Mouse (Mus musculus): ENCODE data around the gene Pagr1b. TPM values are rescaled to one million over a fixed set of nuclear protein-coding genes. Genes with fewer than 3 reads are reported as not detected.

Pagr1b gene
- polyA plus RNA-seq, 1 experiment from 2014 or later = 0.32 TPM

DNA sequence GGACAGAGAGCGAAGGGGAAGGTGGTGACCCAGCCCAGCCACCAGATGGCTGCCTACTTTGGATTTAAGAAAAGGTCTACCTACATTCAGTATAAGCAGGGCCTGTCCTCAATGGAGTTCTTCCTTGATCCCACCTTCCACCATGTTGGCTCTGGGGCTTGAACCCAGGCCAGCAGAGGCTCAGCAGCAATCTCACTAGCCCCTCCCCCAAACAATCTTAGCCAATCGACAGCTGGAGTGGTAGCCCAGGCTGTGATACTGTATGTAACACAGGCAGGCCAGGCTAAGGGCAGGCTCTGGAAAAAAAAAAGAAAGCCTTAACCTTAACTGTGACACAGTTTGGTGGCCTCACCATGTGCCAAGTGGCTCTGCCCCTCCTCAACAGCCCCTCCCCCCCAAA lies 4.6 kb downstream of the Pagr1b start:
- Histone ChIP-seq H3K4me1 (ENCODE audit: control insufficient read depth, insufficient read depth, low read length) (peaks cover 11% of the 10 kb centered on the region; the same call in 1 of the 2 replicates), H3K36me3 (replicated peaks; ENCODE audit: control insufficient read depth, insufficient read depth, low read depth, low read length) (peaks cover 4% of the 10 kb centered on the region), H3K9me3 (replicated peaks; ENCODE audit: control insufficient read depth, low read length) (no peaks in the 10 kb centered on the region), H3K4me3 (ENCODE audit: low read depth, low read length) (no peak overlapping the region), H3K9ac (replicated peaks; ENCODE audit: low read length) (no peak overlapping the region), H3K27me3 (ENCODE audit: control insufficient read depth, insufficient read depth, low read length) (no peaks in the 10 kb centered on the region), H3K4me2 (ENCODE audit: low read depth, low read length) (no peak overlapping the region), H3K27ac (replicated peaks; ENCODE audit: low read depth, low read length) (no peak overlapping the region)
- 73% methylated on average over 2 of the region's 2 CpGs for WGBS
- ATAC-seq (replicated peaks; ENCODE audit: insufficient number of reproducible peaks, low FRiP score, low TSS enrichment, low read depth) (no peak), DNase-seq (ENCODE audit: low spot score) (no peak)

DNA sequence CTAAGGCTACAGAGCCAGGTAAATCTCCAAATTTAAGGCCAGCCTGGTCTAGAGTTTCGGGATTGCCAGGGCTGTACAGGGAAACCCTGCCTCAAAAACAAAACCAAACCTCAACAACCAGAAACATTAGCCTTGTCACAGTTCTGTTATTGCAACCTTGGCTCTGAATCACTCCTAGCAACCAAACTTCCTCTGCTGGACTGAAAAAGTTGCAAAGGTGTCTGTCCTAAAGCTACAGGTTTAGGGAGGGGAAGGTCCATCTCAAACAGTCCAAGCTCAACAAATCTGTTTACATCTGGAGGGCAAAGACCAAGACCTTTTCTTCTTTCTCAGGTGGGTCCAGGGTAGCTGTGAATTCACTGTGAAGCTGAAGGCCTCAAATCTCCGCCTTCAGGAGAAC lies 5.2 kb downstream of the Pagr1b start:
- Histone ChIP-seq H3K36me3 (replicated peaks; ENCODE audit: control insufficient read depth, insufficient read depth, low read depth, low read length) (peaks cover 4% of the 10 kb centered on the region), H3K4me3 (ENCODE audit: low read depth, low read length) (no peak overlapping the region), H3K27ac (replicated peaks; ENCODE audit: low read depth, low read length) (no peak overlapping the region), H3K27me3 (ENCODE audit: control insufficient read depth, insufficient read depth, low read length) (no peaks in the 10 kb centered on the region), H3K4me2 (ENCODE audit: low read depth, low read length) (no peak overlapping the region), H3K9ac (replicated peaks; ENCODE audit: low read length) (no peak overlapping the region), H3K4me1 (ENCODE audit: control insufficient read depth, insufficient read depth, low read length) (peaks cover 11% of the 10 kb centered on the region; the same call in 1 of the 2 replicates), H3K9me3 (replicated peaks; ENCODE audit: control insufficient read depth, low read length) (no peaks in the 10 kb centered on the region)
- 95% methylated on average over 2 of the region's 2 CpGs for WGBS
- ATAC-seq (replicated peaks; ENCODE audit: insufficient number of reproducible peaks, low FRiP score, low TSS enrichment, low read depth) = no peak
- DNase-seq (ENCODE audit: low spot score) = no peak

DNA sequence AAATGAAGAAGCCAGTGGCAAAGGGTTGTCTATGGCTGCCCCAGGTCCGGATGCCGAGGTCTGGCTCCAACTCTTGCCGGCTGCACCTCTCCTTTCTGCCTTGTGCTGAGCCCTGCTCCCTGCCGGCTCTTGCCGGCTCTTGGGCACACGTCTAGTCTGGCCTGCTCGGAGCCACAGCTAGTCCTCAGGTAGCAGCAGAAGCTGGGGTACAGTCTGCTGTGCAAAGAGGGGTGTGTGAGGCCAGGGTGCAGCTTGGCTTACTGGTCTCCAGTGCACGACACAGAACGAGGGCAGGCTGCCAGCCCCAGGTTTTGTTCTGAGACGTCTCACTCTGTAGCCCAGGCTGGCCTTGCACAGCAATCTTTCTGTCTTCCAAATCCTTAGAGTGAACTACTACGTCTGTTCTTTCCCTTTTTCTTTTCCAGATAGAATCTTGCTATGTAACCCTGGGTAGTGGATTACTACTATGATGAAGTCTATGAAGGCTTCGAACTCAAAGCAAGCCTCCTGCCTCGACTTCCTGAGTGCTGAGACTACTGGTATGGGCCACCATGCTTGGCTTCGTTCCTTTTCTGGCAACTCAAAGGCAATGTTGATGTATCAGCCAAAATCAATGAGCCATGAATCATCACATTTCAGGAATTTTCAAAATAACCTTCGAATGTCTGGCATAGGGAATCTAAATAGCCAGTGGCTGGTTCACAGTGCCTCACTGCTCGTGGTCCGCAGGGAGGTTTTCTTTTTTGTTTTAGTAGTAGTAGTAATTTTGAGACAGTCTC lies 6.8 kb downstream of the Pagr1b start:
- Histone ChIP-seq H3K4me1 (ENCODE audit: control insufficient read depth, insufficient read depth, low read length) (peaks cover 4% of the 10 kb centered on the region; the same call in 1 of the 2 replicates), H3K4me2 (ENCODE audit: low read depth, low read length) (no peak overlapping the region), H3K4me3 (ENCODE audit: low read depth, low read length) (no peak overlapping the region), H3K27ac (replicated peaks; ENCODE audit: low read depth, low read length) (no peak overlapping the region), H3K9ac (replicated peaks; ENCODE audit: low read length) (no peak overlapping the region), H3K9me3 (replicated peaks; ENCODE audit: control insufficient read depth, low read length) (no peaks in the 10 kb centered on the region), H3K27me3 (ENCODE audit: control insufficient read depth, insufficient read depth, low read length) (no peaks in the 10 kb centered on the region), H3K36me3 (replicated peaks; ENCODE audit: control insufficient read depth, insufficient read depth, low read depth, low read length) (peaks cover 4% of the 10 kb centered on the region)
- ATAC-seq (replicated peaks; ENCODE audit: insufficient number of reproducible peaks, low FRiP score, low TSS enrichment, low read depth) = no peak
- WGBS = 84% methylated on average over 17 of the region's 17 CpGs
- no peak for DNase-seq (ENCODE audit: low spot score)

DNA sequence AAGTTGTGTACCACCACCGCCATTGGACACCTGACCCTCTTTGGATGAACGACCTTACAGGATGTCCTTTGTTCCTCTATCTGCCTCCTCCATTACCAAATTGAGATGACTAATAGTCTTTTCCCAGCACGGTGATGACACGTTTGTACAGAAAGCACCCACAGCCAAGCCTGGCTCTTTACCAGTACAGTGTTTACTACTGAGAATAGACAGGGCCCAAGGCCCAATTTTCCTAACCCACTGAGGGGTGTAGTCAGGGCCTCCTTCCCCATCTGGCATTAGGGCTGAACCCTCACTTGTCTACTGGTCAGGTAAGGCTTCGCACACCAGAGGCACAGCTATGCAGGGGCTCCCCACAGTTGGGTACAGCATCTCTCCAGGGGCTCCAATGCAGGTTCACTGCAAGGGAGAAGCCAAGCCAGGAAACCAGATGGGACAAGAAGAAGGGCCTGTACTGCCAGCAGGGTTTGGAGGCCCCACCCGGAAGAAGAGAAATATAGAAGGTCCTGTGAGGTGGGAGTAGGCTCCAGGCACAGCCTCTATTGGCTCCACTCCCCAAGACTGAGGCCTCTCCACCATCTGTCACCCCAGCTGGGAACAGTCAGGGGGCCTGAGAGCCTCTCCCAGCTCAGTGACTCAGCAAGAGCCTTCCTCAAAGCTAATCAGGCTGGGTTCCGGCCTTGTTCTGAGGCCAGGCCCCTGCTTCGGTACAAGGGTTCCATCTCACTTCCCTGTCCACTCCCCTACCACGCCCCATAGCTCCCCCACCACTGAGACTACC lies 7.9 kb downstream of the Pagr1b start:
- Histone ChIP-seq H3K9me3 (replicated peaks; ENCODE audit: control insufficient read depth, low read length) (no peaks in the 10 kb centered on the region), H3K27ac (replicated peaks; ENCODE audit: low read depth, low read length) (no peak overlapping the region), H3K27me3 (ENCODE audit: control insufficient read depth, insufficient read depth, low read length) (no peaks in the 10 kb centered on the region), H3K4me2 (ENCODE audit: low read depth, low read length) (no peak overlapping the region), H3K4me1 (ENCODE audit: control insufficient read depth, insufficient read depth, low read length) (no peaks in the 10 kb centered on the region), H3K4me3 (ENCODE audit: low read depth, low read length) (no peak overlapping the region), H3K36me3 (replicated peaks; ENCODE audit: control insufficient read depth, insufficient read depth, low read depth, low read length) (peaks cover 2% of the 10 kb centered on the region), H3K9ac (replicated peaks; ENCODE audit: low read length) (no peak overlapping the region)
- DNase-seq (ENCODE audit: low spot score) (no peak), ATAC-seq (replicated peaks; ENCODE audit: insufficient number of reproducible peaks, low FRiP score, low TSS enrichment, low read depth) (peak; percentile 69)
- 77% methylated on average over 9 of the region's 9 CpGs for WGBS

DNA sequence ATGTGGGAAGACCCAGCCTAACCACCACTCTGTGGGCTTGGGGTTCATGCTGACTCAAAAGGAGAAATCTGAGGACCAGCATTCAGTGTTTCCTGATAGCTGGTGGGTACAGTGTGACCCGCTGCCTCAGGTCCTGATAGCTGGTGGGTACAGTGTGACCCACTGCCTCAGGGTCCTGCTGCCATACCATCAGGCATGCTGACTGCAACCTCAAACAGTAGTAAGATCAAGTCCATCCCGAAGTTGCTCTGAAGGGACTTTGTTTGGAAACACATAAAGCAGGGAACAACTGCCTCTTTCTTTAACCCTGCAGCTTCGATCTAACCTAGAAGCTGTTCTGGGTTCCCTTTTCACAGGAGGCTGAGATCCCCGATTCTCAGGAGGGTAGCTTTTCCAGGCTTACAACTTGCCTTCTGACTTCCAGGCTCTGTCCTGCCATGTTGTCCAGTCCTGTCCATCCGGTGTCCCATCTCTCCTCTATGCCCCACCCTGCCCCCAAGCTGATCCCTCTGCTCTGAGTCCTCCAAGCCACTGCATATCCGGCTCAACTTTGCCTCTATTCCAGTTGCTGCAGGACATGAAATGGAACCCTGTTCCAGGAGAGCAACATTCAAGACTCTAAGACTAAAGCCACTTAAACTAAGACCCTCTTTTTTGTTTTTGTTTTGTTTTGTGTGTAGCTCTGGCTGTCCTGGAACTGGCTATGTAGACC lies 8.8 kb downstream of the Pagr1b start:
- Histone ChIP-seq H3K4me3 (ENCODE audit: low read depth, low read length) (no peak overlapping the region), H3K27me3 (ENCODE audit: control insufficient read depth, insufficient read depth, low read length) (no peaks in the 10 kb centered on the region), H3K4me2 (ENCODE audit: low read depth, low read length) (no peak overlapping the region; the same call in 1 of the 2 replicates), H3K27ac (replicated peaks; ENCODE audit: low read depth, low read length) (no peak overlapping the region), H3K36me3 (replicated peaks; ENCODE audit: control insufficient read depth, insufficient read depth, low read depth, low read length) (no peaks in the 10 kb centered on the region), H3K9ac (replicated peaks; ENCODE audit: low read length) (no peak overlapping the region), H3K4me1 (ENCODE audit: control insufficient read depth, insufficient read depth, low read length) (no peaks in the 10 kb centered on the region), H3K9me3 (replicated peaks; ENCODE audit: control insufficient read depth, low read length) (no peaks in the 10 kb centered on the region)
- WGBS = 80% methylated on average over 6 of the region's 6 CpGs
- DNase-seq (ENCODE audit: low spot score) = no peak
- ATAC-seq (replicated peaks; ENCODE audit: insufficient number of reproducible peaks, low FRiP score, low TSS enrichment, low read depth) = no peak

DNA sequence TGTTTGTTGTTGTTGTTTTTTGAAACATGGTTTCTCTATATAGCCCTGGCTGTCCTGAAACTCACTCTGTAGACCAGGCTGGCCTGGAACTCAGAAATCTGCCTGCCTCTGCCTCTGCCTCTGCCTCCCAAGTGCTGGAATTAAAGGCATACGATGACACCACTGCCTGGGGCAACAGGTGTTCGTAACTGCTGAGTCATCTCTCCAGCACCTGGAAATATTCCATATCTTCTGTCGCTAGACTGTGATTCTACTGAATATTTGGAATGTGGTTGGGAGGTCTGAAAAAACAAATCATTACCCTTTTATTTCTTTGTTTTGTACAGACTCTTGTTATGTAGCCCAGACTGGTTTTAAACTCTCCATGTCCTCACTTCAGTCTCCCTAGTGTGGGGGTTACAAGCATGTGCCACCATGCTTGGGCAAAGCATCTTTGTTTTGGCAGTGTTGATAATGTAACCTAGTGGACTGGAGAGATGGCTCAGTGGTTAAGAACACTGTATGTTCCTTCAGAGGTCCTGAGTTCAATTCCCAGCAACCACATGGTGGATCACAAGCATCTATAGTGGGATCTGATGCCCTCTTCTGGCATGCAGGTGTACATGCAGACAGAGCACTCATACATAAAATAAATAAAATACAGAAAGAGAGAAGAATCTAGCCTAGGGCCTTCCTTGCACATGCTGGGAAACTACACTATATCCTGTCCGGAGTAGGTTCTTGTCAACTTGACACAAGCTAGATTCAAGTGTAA lies 12.0 kb downstream of the Pagr1b start:
- ATAC-seq (replicated peaks; ENCODE audit: insufficient number of reproducible peaks, low FRiP score, low TSS enrichment, low read depth) (no peak), DNase-seq (ENCODE audit: low spot score) (no peak)
- Histone ChIP-seq H3K27me3 (ENCODE audit: control insufficient read depth, insufficient read depth, low read length) (no peaks in the 10 kb centered on the region), H3K9ac (replicated peaks; ENCODE audit: low read length) (no peak overlapping the region), H3K4me2 (ENCODE audit: low read depth, low read length) (no peak overlapping the region), H3K9me3 (replicated peaks; ENCODE audit: control insufficient read depth, low read length) (no peaks in the 10 kb centered on the region), H3K4me1 (ENCODE audit: control insufficient read depth, insufficient read depth, low read length) (no peaks in the 10 kb centered on the region), H3K4me3 (ENCODE audit: low read depth, low read length) (no peak overlapping the region), H3K36me3 (replicated peaks; ENCODE audit: control insufficient read depth, insufficient read depth, low read depth, low read length) (no peaks in the 10 kb centered on the region), H3K27ac (replicated peaks; ENCODE audit: low read depth, low read length) (no peak overlapping the region)
- 86% methylated on average over 4 of the region's 4 CpGs for WGBS

DNA sequence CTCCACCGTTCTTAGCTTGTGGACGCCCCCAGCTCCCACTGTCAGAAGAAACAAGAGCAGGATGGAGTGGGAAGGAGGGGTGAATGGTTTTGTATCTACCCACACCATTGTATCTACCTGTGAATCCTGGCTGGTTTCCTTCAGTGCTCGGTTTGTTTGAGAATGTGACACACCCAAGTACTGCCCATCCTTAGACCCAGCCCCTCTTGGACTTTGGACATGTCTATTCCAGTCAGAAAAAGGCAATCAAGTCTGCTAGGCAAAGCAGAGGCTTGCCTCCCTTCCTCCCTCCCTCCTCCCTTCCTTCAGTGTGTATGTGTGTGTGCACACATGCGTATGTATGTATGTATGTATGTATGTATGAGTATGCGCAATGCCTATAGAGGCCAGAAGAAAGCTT lies 12.7 kb downstream of the Pagr1b start:
- 88% methylated on average over 5 of the region's 5 CpGs for WGBS
- no peak for DNase-seq (ENCODE audit: low spot score)

More for the DNA sequence above, 12.7 kb downstream of the Pagr1b start:
- no peaks in the 10 kb centered on the region for H3K9me3 ChIP-seq (replicated peaks; ENCODE audit: control insufficient read depth, low read length)
- no peak overlapping the region for H3K27ac ChIP-seq (replicated peaks; ENCODE audit: low read depth, low read length)
- H3K4me2 ChIP-seq (ENCODE audit: low read depth, low read length) = no peak overlapping the region
- H3K27me3 ChIP-seq (ENCODE audit: control insufficient read depth, insufficient read depth, low read length) = no peaks in the 10 kb centered on the region
- no peak overlapping the region for H3K9ac ChIP-seq (replicated peaks; ENCODE audit: low read length)
- no peak overlapping the region for H3K4me3 ChIP-seq (ENCODE audit: low read depth, low read length)
- no peaks in the 10 kb centered on the region for H3K4me1 ChIP-seq (ENCODE audit: control insufficient read depth, insufficient read depth, low read length)
- ATAC-seq (replicated peaks; ENCODE audit: insufficient number of reproducible peaks, low FRiP score, low TSS enrichment, low read depth) = no peak
- no peaks in the 10 kb centered on the region for H3K36me3 ChIP-seq (replicated peaks; ENCODE audit: control insufficient read depth, insufficient read depth, low read depth, low read length)
